Mouse (Mus musculus): ENCODE data around the gene Tdrd3.

The Tdrd3 gene

DNA sequence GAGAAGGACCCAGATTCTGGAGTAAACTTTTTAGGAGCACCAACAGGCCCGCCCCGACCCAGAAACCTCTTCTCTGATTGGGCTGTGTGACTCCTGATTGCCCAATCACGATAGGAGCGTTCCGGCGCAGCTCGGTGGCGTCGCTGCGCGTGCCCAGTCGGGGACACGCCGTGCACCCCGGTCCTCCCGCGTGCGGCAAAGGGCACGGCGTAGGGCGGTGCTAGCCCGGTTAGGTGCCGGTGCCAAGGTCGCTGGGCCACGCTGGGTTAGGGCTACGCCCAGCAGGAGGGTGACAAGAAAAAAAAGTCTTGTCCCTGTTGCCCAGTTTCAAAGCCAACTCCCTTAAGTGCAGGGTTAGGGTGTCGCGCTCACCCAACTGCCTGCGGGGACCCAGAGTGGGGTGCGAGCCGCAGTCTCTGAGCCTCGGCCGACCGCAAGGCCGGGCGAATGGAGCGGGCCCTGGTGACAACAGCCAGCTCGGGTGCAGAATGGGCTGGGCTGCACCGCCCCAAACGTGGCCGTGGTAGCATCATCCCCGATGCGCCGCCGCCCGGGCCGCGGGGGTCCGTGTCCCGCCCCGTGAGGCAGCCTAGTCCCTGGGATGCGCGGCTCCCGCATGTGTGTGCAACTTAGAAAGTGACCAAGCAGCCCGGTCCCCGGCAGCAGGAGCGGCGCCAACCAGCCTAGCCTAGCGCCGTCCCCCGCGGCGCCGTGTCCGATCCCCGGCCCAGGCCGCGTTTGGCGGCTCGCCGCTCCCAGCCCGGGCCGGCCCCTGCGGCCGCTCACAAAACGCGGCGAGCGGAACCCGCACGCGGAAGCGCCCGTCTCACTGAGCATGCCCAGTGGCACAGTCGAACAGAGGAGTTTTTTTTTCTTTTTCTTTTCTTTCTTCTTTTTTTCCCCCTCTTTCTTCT is at the start of gene Tdrd3:
Gene Tdrd3, plus strand, starts transcription at position 832 of the 914 bp plus-strand sequence.
- in situ Hi-C loops (cut with MboI; ENCODE audit: low pct_unique_long_range_greater_than_20kb in 1 of 2, low sequenced_read_pairs in 2 of 2, unreplicated experiment in 1 of 2) = no loop called here

DNA sequence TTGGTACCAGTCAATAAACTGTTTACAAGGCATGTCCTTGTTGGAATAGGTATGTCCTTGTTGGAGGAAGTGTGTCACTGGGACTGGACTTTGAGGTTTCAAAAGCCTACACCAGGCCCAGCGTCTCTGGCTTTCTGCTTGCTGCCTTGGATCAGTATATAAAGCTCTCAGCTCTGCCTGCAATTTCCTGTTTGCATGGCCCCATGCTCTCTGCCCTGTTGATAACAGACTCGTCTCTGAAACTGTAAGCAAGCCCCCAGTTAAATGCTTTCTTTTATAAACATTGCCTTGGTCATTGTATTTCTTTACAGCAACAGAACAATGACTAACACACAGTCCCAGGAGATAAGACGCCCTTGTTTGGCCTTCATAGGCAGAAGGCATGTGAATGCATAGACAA is 49.3 kb upstream of the Tdrd3 start:
- in situ Hi-C loops (cut with MboI; ENCODE audit: low pct_unique_long_range_greater_than_20kb in 1 of 2, low sequenced_read_pairs in 2 of 2, unreplicated experiment in 1 of 2) = no loop called here

DNA sequence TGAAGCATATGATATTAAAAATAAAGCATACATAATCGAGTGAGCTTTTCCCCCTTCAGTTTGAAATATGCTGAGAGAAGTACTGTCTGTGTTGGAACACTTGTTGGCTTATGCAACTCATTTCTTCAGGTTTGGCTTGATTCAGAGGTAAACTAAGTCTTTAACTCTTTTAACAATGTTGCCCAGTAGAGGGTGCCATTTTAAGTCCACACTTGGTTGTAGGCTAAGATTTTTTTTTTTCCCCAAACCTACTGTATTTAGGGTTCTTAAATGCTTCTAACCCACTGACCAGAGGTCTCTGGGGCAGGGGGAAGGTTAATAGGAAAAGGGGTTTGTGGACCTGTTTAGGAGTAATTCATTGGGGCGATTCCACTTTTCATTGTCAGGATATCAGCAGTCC is 33.4 kb upstream of the Tdrd3 start:
- in situ Hi-C loops (cut with MboI; ENCODE audit: low pct_unique_long_range_greater_than_20kb in 1 of 2, low sequenced_read_pairs in 2 of 2, unreplicated experiment in 1 of 2) = no loop called here

DNA sequence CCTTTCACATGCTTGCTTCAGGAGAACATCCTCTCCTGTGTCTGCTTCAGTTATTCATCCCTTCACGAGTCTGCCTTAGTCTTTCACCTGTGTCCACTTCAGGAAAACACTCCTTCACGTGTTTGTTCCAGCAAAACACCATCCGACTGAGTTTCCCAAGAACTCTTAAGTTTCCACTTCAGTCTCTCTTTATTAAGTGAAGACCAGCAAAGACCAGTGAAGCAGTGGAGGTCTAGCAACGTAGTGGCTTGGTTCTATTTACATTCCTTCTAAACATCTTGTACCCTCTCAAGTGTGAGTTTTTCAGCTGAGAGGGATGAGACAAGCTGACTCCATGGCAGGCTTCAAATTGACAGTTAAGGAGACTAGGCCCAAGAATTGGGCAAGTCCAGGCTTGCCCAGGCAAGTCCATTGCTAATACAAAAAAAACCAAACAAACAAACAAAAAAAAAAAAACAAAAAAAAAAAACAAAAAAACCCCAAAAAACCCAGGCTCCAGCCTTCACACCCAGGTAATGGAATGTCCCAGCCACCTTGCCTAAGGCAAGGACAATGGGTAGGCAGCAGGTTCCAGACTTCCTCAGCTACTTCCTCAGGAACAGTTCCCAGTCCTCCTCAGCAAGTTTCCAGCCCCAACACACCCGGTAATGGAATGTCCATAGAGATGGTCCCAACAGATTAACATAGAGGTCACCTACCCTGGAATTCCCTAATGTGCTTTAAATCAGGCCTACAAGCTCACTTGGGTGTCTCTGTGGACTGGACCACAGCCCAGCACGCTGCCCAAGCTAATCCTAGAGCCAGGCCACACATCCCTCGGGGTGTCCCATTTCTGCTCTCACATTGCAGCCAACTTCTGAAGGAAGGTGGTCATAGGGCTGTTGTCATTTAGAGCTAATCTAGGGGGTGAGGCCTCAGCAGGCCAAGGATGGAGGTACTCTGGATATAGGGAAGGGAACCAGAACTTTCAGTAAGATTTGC is 31.9 kb upstream of the Tdrd3 start:
- in situ Hi-C loops (cut with MboI; ENCODE audit: low pct_unique_long_range_greater_than_20kb in 1 of 2, low sequenced_read_pairs in 2 of 2, unreplicated experiment in 1 of 2) = no loop called here

DNA sequence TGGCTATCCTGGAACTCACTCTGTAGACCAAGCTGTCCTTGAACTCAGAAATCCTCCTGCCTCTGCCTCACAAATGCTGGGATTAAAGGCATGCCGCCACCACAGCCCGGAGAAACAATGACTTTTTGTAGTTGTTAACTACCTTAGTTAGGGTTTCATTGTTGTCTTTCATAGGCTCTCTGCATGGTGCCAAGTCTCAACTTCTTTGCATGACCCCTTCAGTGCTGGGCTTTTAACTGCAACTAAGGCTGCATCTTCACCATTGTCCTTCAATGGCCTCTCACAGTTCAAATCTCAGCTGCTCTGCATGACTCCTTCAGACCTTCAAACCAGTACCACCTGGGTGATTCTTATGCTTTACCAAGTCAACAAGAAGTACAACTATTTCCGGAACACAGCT is 23.3 kb upstream of the Tdrd3 start:
- in situ Hi-C loops (cut with MboI; ENCODE audit: low pct_unique_long_range_greater_than_20kb in 1 of 2, low sequenced_read_pairs in 2 of 2, unreplicated experiment in 1 of 2) = no loop called here

DNA sequence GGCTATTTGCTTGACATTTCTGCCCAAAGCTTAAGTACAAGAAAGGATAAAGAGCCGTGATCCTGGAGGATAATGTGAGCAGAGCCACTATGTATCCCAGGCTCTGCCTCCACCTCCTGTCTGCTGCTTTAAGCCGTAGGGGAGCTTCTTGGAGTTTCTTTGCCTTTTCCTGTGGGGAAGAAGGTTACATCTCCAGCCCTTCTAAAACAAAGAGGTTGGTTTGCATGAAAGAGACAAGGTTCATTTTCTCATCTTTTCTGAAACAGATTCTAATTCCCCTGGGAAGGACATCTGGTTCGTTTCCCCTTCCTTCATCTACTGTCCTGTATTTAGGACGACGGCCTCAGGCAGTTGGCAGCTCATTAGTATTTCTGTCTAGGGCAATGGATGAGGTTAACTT is 19.8 kb upstream of the Tdrd3 start:
- in situ Hi-C loops (cut with MboI; ENCODE audit: low pct_unique_long_range_greater_than_20kb in 1 of 2, low sequenced_read_pairs in 2 of 2, unreplicated experiment in 1 of 2) = no loop called here

DNA sequence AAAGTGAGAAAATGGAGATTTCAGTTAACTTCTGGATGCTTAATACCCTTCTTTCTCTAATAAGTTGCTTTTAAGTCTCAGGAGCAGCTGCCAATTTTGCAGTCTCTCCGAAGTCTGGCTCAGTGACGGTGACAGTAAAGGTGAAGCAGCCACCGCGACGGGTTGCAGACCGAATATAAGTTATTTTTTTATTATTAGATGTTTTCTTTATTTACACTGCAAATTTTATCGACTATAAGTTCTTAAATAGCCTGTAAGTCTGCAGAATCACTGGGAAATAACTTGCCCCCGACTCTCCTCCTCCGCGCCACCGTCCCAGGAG is 992 bp upstream of the Tdrd3 start:
- in situ Hi-C loops (cut with MboI; ENCODE audit: low pct_unique_long_range_greater_than_20kb in 1 of 2, low sequenced_read_pairs in 2 of 2, unreplicated experiment in 1 of 2) = no loop called here

DNA sequence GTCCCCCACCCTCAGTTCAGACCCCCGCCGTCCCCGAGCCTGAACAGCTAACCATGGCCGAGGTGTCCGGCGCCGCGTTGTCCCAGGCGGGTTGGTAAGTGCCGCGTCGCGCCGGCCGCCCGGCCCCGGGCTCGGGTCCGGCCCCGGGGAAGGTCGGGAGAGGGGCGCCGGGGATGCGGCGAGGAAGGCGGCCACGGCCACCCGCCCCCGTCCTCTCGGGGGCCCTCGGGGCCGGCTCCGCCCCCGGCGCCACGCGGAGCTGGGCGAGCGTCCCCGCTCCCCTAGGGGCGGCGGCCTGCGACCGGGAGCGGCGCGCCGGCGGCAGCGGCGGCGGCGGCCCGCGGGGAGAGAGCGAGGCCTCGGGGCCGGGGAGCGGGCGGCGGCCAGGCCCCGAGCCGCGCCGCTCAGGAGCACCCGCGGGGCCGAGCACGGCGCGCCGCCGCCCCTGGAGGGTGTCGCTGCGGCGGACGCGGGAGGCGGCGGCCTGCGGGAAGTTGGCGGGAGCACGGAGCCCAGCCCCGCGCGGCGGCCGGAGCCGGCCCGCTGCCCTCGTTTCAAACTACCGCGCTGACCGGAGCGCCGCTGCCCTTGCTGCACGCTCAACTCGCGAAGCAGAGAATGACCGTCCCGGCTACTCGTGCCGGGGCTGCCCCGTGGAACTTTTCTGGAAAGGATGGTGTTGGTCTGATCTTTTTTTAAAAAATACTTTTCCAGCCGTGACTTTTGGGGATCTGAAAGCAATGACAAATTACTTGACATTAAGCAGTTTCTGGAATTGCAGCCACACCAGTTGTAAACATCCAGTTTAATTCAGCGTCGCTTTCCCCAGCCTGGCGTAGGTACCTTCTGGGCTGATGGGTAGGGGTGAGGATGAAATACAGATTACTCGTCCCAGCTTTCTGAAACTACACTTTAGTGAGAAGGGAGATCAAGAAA is 584 bp downstream of the Tdrd3 start:
- in situ Hi-C loops (cut with MboI; ENCODE audit: low pct_unique_long_range_greater_than_20kb in 1 of 2, low sequenced_read_pairs in 2 of 2, unreplicated experiment in 1 of 2) = no loop called here

DNA sequence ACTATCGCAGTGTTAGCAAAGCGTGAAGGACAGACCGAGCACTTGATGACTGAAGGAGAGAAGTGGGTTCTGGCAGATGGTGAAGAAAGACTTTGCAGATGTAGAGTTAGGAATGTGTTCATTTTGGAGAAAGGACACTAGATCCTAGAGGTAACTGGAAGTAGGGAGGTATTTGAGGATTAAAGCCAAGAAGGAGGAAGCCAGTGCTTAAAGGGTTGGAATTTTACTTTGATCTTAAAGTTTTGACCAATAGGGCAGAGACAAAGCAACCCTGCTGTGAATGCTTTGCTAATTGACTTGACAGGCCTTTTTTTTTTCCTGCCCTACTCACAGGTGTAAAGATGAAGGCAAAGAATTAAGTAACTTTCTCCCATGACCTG is 1.2 kb downstream of the Tdrd3 start:
- in situ Hi-C loops (cut with MboI; ENCODE audit: low pct_unique_long_range_greater_than_20kb in 1 of 2, low sequenced_read_pairs in 2 of 2, unreplicated experiment in 1 of 2) = no loop called here

DNA sequence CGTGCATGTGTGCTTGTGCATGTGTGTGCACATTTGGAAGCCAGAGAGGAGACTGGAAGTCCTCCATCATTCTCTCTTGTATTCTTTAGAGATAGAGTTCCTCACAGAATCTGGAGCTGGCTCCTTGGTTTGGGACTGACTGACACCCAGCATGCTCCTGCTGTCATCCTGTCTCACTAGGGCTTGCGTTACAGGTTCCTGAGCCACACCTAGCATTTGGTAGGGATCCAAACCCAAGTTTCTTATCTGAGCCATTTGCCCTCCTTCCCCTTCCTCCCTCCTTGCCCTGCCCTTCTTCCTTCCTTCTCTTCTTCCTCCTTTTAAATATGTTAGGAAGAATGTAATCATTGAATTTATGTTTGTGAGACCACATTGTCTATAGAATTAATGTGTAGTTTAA is 3.3 kb downstream of the Tdrd3 start:
- in situ Hi-C loops (cut with MboI; ENCODE audit: low pct_unique_long_range_greater_than_20kb in 1 of 2, low sequenced_read_pairs in 2 of 2, unreplicated experiment in 1 of 2) = no loop called here

DNA sequence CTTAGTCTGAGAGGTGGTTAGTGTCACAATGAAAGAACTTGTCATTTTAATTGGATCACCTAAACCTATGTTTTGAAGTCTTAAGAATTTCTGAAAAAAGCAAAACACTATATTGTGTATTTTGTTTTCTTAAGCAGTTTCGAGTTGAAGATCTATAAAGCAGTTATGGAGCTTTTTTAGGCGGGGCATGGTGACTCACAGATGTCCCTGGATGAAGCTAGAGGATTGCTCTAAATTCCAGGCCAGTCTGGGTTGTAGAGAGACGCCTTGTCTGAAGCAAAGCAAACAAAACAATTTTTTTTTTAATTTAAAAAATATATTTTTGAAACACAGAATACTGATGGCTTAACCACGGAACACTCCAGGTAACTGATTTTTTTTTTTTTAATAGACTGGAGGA is 4.1 kb downstream of the Tdrd3 start:
- in situ Hi-C loops (cut with MboI; ENCODE audit: low pct_unique_long_range_greater_than_20kb in 1 of 2, low sequenced_read_pairs in 2 of 2, unreplicated experiment in 1 of 2) = no loop called here

DNA sequence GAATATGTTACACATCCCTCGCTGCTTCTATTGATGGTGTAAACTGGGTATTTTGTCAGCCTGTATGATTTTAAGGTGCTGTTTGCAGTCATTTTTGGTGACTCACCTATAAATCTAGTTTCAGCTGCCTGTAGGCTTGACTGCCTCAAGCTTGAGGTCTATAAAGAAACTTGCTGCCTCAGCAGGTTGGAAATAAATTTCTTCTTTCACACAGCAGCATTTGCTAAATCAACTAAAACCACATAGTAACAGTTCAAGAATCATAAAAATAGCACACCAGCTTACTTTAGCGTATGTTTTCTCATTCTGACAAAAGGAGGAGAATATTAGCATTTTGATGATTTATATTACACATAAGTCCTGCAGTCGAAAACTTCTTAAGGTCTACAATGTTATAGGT is 6.0 kb downstream of the Tdrd3 start:
- in situ Hi-C loops (cut with MboI; ENCODE audit: low pct_unique_long_range_greater_than_20kb in 1 of 2, low sequenced_read_pairs in 2 of 2, unreplicated experiment in 1 of 2) = no loop called here

DNA sequence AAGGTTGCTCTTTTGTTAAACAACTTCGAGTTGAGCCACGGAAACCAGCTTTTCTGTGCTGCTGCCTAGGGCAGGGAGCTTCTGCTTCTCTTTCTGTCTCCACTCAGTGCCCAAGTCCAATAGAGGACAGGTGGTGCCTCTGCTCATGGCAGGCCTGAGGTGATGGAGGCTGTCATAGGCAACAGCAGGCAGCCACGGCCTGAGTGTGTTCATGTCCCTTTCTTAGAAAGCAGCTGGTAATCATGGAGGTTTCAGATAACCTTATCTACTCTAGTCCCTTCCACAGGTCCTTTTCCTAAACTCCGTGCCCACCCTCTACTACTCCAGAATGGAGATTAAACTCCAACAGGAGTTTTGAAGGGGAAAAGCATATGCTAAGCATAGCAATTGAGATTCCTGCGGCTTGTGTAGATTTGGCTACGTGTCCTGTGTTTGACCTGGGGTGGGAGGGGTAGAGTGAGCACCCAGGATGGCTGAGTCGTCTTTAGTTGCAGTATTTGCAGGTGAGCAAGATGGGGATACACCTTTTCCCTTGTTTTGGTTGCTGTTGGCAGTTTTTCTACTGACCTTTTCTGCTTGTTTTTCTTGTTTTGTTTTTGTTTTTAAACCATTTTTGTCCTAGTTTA is 10.0 kb downstream of the Tdrd3 start:
- in situ Hi-C loops (cut with MboI; ENCODE audit: low pct_unique_long_range_greater_than_20kb in 1 of 2, low sequenced_read_pairs in 2 of 2, unreplicated experiment in 1 of 2) = no loop called here

DNA sequence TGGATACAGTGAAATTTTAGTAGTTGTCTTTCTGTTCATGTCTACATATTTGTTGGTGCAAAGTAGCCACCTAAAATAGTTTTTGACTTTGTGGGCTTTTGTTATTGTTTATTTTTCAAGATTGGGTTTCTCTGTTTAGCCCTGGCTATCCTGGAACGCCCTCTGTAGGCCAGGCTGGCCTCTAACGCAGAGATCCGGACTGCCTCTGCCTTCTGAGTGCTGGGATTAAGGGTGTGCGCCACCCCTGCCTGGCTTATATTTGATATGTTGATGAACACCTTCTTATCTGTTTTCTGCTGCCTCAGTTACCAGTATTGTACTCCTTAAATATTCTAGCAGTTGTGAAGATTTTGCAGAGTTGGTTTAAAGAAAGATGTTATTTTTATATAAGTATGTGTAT is 10.6 kb downstream of the Tdrd3 start:
- in situ Hi-C loops (cut with MboI; ENCODE audit: low pct_unique_long_range_greater_than_20kb in 1 of 2, low sequenced_read_pairs in 2 of 2, unreplicated experiment in 1 of 2) = no loop called here

DNA sequence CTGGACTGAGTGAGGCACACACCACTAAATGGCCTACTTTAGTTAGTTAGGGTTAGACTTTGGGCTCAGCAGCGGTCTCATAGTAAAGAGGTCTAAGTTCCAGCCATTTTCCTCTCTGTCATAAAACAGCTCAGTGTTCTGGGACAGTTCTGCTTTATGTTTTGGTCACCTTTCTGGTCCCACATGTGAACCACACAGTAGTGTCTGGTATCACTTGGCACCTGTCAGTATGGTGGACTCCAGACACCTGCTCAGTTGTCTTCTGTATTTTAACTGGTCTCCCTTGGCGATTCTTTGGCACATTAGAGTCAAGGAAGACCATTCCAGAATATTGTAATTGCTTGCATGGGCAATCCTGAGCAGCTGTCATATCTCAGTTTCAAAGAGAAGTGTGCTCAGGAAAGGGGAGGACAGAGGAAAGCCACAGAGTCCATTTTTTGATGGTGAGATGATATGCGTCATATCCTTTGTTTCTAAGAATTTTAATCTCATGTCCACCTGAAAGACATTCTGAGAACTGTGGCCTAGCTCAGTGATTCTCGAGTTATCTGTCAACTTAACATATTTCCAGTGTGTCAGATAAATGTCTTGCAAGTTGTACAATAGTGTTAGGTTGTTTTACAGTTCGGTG is 11.3 kb downstream of the Tdrd3 start:
- in situ Hi-C loops (cut with MboI; ENCODE audit: low pct_unique_long_range_greater_than_20kb in 1 of 2, low sequenced_read_pairs in 2 of 2, unreplicated experiment in 1 of 2) = no loop called here

DNA sequence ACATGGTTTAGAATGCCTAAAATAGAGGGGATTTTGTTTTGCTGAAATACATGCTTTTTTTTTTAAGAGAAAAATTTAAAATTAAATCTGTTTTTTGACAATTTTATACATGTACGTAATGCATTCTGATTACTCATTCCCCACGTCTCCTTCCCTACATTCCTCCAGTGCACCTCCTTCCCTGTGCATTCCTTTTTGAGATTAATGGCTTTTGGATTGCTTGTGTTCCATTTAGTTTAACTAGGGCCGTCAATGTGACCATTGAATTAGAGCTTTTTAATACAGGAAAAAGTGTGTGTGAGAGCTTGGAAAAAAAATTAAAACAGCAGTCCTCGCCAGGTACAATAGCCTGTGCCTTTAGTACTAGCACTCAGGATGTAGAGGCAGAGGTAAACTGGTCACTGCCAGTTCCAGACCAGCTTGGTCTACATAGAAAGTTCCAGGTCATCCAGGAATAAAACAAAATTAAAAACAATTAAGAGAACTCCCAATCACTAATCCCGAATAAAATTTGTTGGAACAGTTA is 17.0 kb downstream of the Tdrd3 start:
- in situ Hi-C loops (cut with MboI; ENCODE audit: low pct_unique_long_range_greater_than_20kb in 1 of 2, low sequenced_read_pairs in 2 of 2, unreplicated experiment in 1 of 2) = no loop called here

DNA sequence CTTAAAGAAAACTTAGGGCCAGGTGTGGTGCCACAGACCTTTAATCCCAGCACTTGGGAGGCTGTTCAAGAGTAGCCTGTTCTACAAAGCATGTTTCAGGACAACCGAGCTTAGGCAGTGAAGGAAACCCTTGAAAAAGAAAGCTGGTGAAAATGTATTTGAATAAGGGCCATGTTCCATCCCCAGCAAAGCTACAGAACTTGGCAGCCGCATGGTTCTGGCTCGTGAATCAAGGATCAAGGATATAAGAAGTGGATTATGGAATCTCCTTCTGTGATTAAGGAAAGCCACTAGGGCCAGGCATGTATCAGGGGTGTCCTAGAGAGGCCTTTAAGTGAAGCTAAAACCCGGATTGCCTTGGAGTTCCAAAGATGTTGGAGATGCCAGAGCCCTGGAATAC is 18.9 kb downstream of the Tdrd3 start:
- in situ Hi-C loops (cut with MboI; ENCODE audit: low pct_unique_long_range_greater_than_20kb in 1 of 2, low sequenced_read_pairs in 2 of 2, unreplicated experiment in 1 of 2) = no loop called here

DNA sequence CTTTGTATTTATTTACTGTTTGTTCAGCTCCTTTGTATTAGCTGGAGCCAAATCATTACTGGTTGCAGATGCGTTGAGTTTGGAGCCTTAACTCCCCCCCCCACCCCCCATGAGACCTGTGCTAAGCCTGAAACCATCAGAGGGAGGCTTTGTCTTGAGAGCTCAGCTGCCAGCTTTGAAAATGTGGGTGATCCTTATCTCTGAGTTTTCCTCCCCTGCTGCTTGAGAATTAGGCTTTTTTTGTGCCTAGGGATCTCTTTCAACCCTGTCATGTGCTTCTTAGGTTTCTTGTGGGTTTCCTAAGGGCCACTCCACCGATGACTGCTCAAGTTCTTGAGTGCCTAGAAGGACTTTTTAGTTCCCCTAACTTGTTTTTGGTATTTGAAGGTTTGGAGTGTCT is 23.3 kb downstream of the Tdrd3 start:
- in situ Hi-C loops (cut with MboI; ENCODE audit: low pct_unique_long_range_greater_than_20kb in 1 of 2, low sequenced_read_pairs in 2 of 2, unreplicated experiment in 1 of 2) = no loop called here

All from mouse embryonic stem cell (cell line).